Mouse (Mus musculus) ZHBTc4 (cell line): ENCODE measurements at regions not wholly inside any gene's neighbourhood (a gene's known extent, or its start where the extent isn't known, plus 50 kb on each side); places are given as distances from the start of the nearest gene placed in this dataset.

Experiments
- DNase-seq: peaks from one replicate; pipeline ENCODE4 v3.0.0-alpha.2; 2011; ENCODE audit warnings: low read depth, low spot score

DNA sequence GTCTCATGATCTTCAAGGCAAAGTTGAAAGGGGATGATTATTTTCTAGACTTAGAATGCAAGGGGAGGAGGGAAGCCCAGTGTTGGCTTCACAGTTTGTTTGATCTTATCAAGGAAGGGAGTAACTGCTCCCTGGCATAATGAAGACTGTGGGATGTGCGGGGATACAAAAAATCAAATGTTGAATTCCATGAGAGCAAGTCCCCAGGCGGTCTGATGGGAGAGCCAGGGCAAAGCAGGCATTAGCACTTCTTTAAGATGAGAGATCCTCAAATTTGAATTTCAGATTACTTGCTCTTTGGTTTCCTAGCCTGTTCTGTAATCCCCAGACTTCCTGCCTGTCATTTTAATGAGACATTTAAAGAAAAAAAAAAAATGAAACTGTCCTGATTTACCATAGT lies 525.6 kb upstream of the Man1a start:
- peak; percentile 1 for DNase-seq

DNA sequence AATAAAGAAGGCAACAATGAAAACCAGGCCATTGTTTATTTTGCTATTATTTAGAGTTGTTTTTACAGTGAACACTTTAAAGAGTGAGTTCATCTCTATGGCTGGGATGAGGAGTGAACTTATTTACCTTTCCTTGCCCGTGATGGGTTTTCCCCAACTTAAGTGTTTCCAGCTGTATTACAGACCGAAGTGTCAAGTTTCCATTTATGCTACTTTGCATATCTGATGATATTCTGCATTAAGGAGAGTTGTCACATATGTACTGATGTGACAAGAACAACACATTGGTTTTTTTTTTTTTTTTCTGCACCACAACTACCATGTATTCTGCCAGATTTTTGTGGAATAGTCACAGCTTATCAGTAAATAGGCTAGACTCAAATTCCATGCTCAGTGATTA lies 518.7 kb upstream of the Man1a start:
- no peak for DNase-seq

DNA sequence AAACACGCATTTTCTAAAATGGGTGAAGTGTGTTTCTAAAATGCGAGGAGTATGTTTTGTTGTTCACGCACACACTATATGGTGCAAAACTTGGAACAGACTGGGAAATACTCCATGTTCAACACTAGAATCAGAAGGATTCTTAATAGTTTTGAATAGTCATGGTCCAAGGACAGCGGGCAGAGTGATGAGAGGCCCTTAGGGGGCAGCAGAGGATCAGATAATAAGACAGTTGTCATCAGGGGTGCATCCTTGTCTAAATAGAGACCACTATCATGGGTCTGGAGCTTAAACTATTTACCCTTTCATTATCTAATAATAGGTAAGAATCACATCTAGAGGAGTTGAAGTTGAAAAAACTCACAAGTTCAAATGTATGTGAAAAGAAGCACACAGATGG lies 482.2 kb upstream of the Man1a start:
- DNase-seq, result peak; percentile 23

DNA sequence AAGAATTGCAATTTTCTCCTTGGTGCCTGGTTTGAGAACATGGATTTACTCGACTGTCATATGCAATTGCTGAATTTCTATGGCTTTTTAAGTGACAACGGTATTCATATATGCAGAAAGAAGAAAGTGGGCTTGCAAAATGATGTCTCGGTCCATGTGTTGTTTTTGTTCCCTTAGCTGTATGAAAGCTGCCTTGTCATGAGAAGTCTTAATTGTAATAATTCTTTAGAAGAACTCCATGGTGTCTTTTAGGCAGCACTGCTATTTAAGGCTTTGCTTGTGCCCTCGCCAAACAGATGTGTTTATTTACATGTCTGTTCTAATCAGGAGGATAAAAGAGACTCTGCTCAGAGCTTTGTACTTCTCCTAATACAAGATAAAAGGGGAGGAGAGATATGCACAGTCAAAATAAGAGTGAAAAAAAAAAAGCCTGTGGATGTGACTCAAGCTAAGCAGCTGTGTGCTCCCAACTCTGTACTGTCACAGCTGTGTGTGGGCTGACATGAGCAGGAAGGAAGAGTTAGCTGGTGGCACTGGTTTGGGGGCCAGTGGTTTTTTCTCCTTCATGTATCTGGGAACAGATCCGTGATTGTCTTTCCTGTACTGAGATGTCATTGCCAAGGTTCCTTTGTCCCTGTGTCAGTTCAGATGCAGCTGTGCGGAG lies 475.5 kb upstream of the Man1a start:
- no peak for DNase-seq

DNA sequence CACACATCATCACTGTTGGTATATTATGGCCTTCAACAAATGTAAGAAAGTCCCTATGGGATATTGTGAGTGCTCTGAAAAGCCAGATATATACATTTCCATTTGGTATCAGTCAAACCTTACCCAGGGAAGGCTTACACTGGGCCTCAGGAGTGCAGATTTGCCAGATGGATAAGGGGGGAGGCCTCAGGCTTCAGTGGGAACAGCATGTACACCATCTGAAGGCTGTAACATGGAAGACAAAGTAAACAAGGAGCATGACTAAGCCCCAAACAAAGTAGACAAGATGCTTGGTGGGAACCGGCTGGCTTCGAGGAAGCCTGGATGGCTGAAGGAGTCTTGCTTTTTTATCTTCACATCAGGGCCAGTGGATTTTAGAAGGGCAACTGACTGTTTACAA lies 474.3 kb upstream of the Man1a start:
- no peak for DNase-seq

DNA sequence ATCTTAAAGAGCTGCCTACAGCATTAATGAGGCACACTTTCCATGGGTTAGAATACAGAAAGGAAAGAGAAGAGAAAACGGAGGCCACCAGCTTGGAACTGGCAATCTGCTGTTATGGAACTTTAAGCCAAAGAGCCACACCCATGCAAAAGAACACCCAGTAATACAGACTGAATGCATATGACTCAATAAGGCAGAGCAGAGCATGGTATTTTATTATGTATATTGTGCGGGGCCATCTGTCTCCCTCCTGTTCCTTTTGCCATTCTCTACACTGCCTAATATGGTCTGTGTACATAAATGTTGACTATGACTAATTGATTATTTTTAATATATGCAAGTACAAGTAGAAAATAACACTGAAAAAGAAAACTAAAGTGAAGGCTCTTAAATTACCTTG lies 472.6 kb upstream of the Man1a start:
- DNase-seq, result no peak

DNA sequence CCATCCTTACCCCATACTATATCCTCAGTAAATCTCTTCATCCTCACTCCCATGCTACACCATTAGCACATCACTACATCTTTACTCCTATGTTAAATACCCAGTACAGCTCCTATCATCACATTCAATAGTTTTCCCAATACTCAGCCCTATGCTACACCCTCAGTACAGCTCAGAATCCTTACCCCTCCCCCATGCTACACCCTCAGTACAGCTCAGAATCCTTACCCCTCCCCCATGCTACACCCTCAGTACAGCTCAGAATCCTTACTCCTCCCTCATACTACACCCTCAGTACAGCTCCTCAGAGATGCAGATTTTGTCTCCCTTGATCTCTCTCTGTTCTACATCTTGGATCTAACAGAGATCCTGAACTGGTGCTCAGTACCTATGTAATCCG lies 472.1 kb upstream of the Man1a start:
- no peak for DNase-seq

DNA sequence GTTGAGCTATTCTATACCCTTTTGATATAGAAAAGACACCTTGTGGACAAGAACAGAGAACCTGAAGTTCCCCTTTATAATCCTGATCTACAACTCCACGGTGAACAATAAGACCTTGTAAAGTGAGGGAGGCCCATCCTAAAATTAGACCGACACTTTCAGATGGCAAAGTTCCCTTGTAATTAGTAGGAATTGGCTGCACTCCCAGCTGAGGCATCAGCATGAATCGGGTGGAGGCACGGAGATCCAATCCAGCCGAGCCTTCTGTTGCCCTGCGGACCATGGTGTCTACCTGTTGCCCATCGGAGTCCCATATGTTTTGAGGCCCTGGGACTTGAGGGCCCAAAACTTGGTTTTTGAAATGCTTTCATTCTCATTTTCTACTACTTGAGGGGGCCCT lies 456.2 kb upstream of the Man1a start:
- no peak for DNase-seq

DNA sequence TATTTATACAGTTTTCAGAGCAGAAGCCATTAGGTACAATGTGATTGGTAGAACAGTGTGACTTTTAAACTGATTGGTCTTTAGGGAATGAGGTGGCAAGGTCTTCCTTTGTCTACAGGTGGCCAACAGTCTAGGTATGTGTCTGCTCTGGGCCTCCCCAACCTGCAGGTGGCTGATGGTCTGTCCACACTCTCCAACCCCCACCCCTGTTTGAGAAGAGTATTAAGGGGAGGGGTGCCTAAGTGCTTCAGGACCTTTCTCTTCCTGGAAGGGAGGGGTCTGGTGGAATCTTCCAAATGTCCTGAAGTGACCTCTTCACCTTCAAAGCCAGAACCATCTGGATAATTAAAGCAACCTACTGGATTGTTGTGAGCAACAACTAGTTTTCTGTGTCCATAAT lies 434.4 kb upstream of the Man1a start:
- DNase-seq, result peak; percentile 32

GRCm38 (mm10) chr10:54509766-54510165 lies 433.4 kb upstream of the Man1a start:
- peak; percentile 63 for DNase-seq
